Mouse (Mus musculus) limb, embryonic 14.5 days (tissue): ENCODE results near the gene Bfsp1. TPM values are rescaled to one million over a fixed set of nuclear protein-coding genes. Genes with fewer than 3 reads are reported as not detected.

Experiments used
- ATAC-seq: fragments of 200-750 bp; cut with Nextera tagmentation; 2 replicates; pipeline ENCODE4 v1.8.0; 2017; ENCODE audit warnings: low read depth, moderate number of reproducible peaks, moderate TSS enrichment; ENCODE audit not compliant: low FRiP score
- DNase-seq: peaks from one replicate; pipeline ENCODE4 v3.0.0-alpha.2; 2015; ENCODE audit warnings: low spot score
- H3K27ac ChIP-seq: fragments of 300-500 bp; sonication (generic); replicated peaks from 2 replicates; pipeline ENCODE4 v1.5.1; 2014; ENCODE audit warnings: low read depth, mild to moderate bottlenecking, low read length, moderate library complexity, mixed read lengths
- H3K27me3 ChIP-seq: fragments of 300-500 bp; sonication (generic); 2 replicates; pipeline ENCODE4 v1.6.1; 2014; ENCODE audit warnings: low read length, mixed read lengths; ENCODE audit not compliant: control insufficient read depth, insufficient read depth
- H3K36me3 ChIP-seq: fragments of 300-500 bp; sonication (generic); 2 replicates; pipeline ENCODE4 v1.6.1; 2014; ENCODE audit warnings: mild to moderate bottlenecking, low read length, moderate library complexity, mixed read lengths; ENCODE audit not compliant: control insufficient read depth, insufficient read depth
- H3K4me1 ChIP-seq: fragments of 300-500 bp; sonication (generic); 2 replicates; pipeline ENCODE4 v1.6.1; 2014; ENCODE audit warnings: antibody characterized with exemption, low read length, mixed read lengths; ENCODE audit not compliant: control insufficient read depth, insufficient read depth
- H3K4me2 ChIP-seq: fragments of 300-500 bp; sonication (generic); replicated peaks from 2 replicates; pipeline ENCODE4 v1.6.1; 2014; ENCODE audit warnings: low read depth, mild to moderate bottlenecking, low read length, moderate library complexity; ENCODE audit not compliant: severe bottlenecking
- H3K4me3 ChIP-seq: fragments of 300-500 bp; sonication (generic); replicated peaks from 2 replicates; pipeline ENCODE4 v1.5.1; 2014; ENCODE audit warnings: low read length
- H3K9ac ChIP-seq: fragments of 300-500 bp; sonication (generic); 2 replicates; pipeline ENCODE4 v1.6.1; 2014; ENCODE audit warnings: mild to moderate bottlenecking, low read depth, low read length, moderate library complexity; ENCODE audit not compliant: severe bottlenecking
- H3K9me3 ChIP-seq: fragments of 300-500 bp; sonication (generic); 2 replicates; pipeline ENCODE4 v1.6.1; 2016; ENCODE audit warnings: low read length; ENCODE audit not compliant: control insufficient read depth
- POLR2A ChIP-seq: fragments of 200-500 bp; IDR thresholded peaks from 2 replicates; pipeline ENCODE4 v1.8.0; 2012; ENCODE audit warnings: inconsistent platforms, mild to moderate bottlenecking, moderate library complexity, borderline replicate concordance; ENCODE audit not compliant: insufficient read depth, insufficient read length; ENCODE audit errors: extremely low read depth
- WGBS: fragments of 180-500 bp; shearing (Covaris S2); extraction: QIAGEN DNeasy Blood & Tissue Kit; methylation state at CpG from one replicate; pipeline ENCODE4 v1.1.7; 2014; 5-methylcytosine and 5-hydroxymethylcytosine counted together
- polyA plus RNA-seq, 2 experiments: library from polyadenylated mRNA; depleted of rRNA in 1 of 2; stranded (reverse) in 1 of 2; unstranded in 1 of 2; fragments of >200 nt; fragmentation: Nextera tagmentation in 1 of 2; extraction: Ambion mirVana in 1 of 2; gene quantifications; 2 replicates each; pipeline versions ENCODE4 v1.2.1 to v1.2.3; 2012 to 2014

The Bfsp1 gene
- polyA plus RNA-seq, 2 experiments, result 2.2 to 3.1 TPM

- Histone ChIP-seq H3K4me2 (no peak overlapping the region), H3K9me3 (no peaks in the 10 kb centered on the region), H3K27me3 (no peaks in the 10 kb centered on the region), H3K4me1 (no peaks in the 10 kb centered on the region), H3K27ac (no peak overlapping the region), H3K4me3 (no peak overlapping the region), H3K9ac (no peak overlapping the region), H3K36me3 (no peaks in the 10 kb centered on the region)
- WGBS, result 82% methylated on average over 9 of the region's 9 CpGs
- no peak for TF ChIP-seq POLR2A
- peak; percentile 80; the same call in 1 of the 2 replicates for ATAC-seq
- no peak for DNase-seq
Observed at GRCm38 (mm10) chr2:143806924-143807664, 55.9 kb downstream of the Bfsp1 start.

GRCm38 (mm10) chr2:143806140-143806923 lies 56.6 kb downstream of the Bfsp1 start:
- no peak overlapping the region for H3K4me2 ChIP-seq
- no peaks in the 10 kb centered on the region for H3K9me3 ChIP-seq
- no peak overlapping the region for H3K4me3 ChIP-seq
- ATAC-seq (no peak), DNase-seq (no peak)
- H3K27ac ChIP-seq, result no peak overlapping the region
- no peaks in the 10 kb centered on the region for H3K27me3 ChIP-seq
- 65% methylated on average over 15 of the region's 15 CpGs for WGBS
- no peak overlapping the region for H3K9ac ChIP-seq
- TF ChIP-seq POLR2A, result no peak
- no peaks in the 10 kb centered on the region for H3K36me3 ChIP-seq
- H3K4me1 ChIP-seq, result no peaks in the 10 kb centered on the region

DNA sequence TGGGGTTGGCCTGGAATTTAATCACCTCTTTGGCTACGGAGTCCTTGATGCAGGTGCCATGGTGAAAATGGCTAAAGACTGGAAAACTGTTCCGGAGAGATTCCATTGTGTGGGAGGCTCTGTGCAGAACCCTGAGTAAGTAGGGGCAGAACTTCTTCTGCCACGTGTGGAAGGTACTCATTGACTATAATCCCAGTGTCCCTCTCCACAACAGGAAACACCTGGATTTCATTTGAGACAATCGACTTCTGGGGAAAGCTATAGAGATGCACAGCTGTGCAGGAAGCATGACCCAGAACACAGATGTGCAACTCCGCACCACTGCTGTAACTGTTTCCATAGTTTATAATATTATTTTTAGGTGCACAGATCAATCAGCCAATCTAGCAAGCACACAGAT lies 61.9 kb downstream of the Bfsp1 start:
- Histone ChIP-seq H3K27ac (no peak overlapping the region), H3K9ac (no peak overlapping the region), H3K4me2 (no peak overlapping the region), H3K27me3 (no peaks in the 10 kb centered on the region), H3K36me3 (no peaks in the 10 kb centered on the region), H3K4me1 (no peaks in the 10 kb centered on the region), H3K4me3 (no peak overlapping the region), H3K9me3 (no peaks in the 10 kb centered on the region)
- 36% methylated on average over 5 of the region's 5 CpGs for WGBS
- DNase-seq (no peak), ATAC-seq (peak; percentile 73; the same call in 1 of the 2 replicates)
- no peak for TF ChIP-seq POLR2A

- H3K4me3 ChIP-seq, result no peak overlapping the region
- H3K27ac ChIP-seq, result no peak overlapping the region
- no peaks in the 10 kb centered on the region for H3K4me1 ChIP-seq
- no peaks in the 10 kb centered on the region for H3K9me3 ChIP-seq
- H3K36me3 ChIP-seq, result no peaks in the 10 kb centered on the region
- no peak for ATAC-seq
- H3K9ac ChIP-seq, result no peak overlapping the region
- WGBS, result 72% methylated on average over 4 of the region's 4 CpGs
- no peaks in the 10 kb centered on the region for H3K27me3 ChIP-seq
- DNase-seq, result no peak
- no peak for TF ChIP-seq POLR2A
- H3K4me2 ChIP-seq, result no peak overlapping the region
Observed at GRCm38 (mm10) chr2:143796335-143797013, 66.5 kb downstream of the Bfsp1 start.

DNA sequence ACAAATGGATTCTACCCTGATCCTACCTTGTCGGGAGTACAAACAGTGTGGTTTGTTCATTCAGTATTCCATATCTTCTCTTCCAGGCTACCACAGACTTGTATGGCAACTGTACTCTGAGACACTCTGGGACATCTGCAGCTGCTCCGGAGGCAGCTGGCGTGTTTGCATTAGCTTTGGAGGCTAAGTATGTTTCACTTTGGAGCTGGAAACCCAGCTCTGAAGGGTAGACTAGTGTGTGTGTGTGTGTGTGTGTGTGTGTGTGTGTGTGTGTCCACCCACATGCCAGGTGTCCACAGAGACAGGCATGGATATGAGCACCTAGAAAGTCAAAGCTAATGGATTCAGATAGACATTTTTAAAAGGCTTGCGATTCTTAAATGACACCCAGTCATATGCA lies 67.1 kb downstream of the Bfsp1 start:
- H3K27me3 ChIP-seq, result no peaks in the 10 kb centered on the region
- no peaks in the 10 kb centered on the region for H3K36me3 ChIP-seq
- H3K27ac ChIP-seq, result no peak overlapping the region
- no peaks in the 10 kb centered on the region for H3K4me1 ChIP-seq
- no peak for ATAC-seq
- H3K4me2 ChIP-seq, result no peak overlapping the region
- no peak for DNase-seq
- no peak for TF ChIP-seq POLR2A
- no peak overlapping the region for H3K4me3 ChIP-seq
- H3K9ac ChIP-seq, result no peak overlapping the region
- 81% methylated on average over 4 of the region's 4 CpGs for WGBS
- no peaks in the 10 kb centered on the region for H3K9me3 ChIP-seq
